Mouse (Mus musculus) cortical plate, adult 2 months (tissue): ENCODE results near the gene Onecut3. TPM values are rescaled to one million over a fixed set of nuclear protein-coding genes. Genes with fewer than 3 reads are reported as not detected.

Experiments
- H3K27ac ChIP-seq: fragments of 200-500 bp; 2 replicates; pipeline ENCODE4 v1.5.1; 2012; ENCODE audit warnings: low read length, control low read depth, inconsistent platforms; ENCODE audit not compliant: insufficient read depth
- H3K4me1 ChIP-seq: fragments of 200-500 bp; 2 replicates; pipeline ENCODE4 v1.6.1; 2011; ENCODE audit warnings: low read length; ENCODE audit not compliant: control insufficient read depth, insufficient read depth
- H3K4me3 ChIP-seq: fragments of 200-500 bp; 2 replicates; pipeline ENCODE4 v1.5.1; 2011; ENCODE audit warnings: mild to moderate bottlenecking, low read length, control low read depth; ENCODE audit not compliant: insufficient read depth
- CTCF ChIP-seq: fragments of 200-500 bp; IDR thresholded peaks from 2 replicates; pipeline ENCODE4 v1.5.1; 2011; ENCODE audit warnings: mild to moderate bottlenecking, control low read depth, low read length; ENCODE audit not compliant: insufficient read depth; ENCODE audit errors: extremely low read depth
- POLR2A ChIP-seq: fragments of 200-500 bp; IDR thresholded peaks from 2 replicates; pipeline ENCODE4 v1.6.1; 2011; ENCODE audit warnings: mild to moderate bottlenecking, low read length, control low read depth; ENCODE audit not compliant: insufficient read depth; ENCODE audit errors: extremely low read depth
- polyA plus RNA-seq: library from polyadenylated mRNA; depleted of rRNA; stranded (reverse); fragments of >200 nt; gene quantifications from 2 replicates; pipeline ENCODE4 v1.2.3, GENCODE M21; 2012

Gene Onecut3
- polyA plus RNA-seq, 1 experiment, result not detected

GRCm38 (mm10) chr10:80502819-80503314 lies 8.2 kb downstream of the Onecut3 start:
- Histone ChIP-seq H3K27ac (no peak overlapping the region), H3K4me1 (no peaks in the 10 kb centered on the region), H3K4me3 (no peak overlapping the region)
- TF ChIP-seq POLR2A (no peak), CTCF (no peak)

GRCm38 (mm10) chr10:80503599-80504220 lies 9.1 kb downstream of the Onecut3 start:
- TF ChIP-seq CTCF, result no peak
- TF ChIP-seq POLR2A, result no peak
- Histone ChIP-seq H3K4me3 (no peak overlapping the region), H3K27ac (no peak overlapping the region), H3K4me1 (no peaks in the 10 kb centered on the region)

- Histone ChIP-seq H3K4me1 (no peaks in the 10 kb centered on the region), H3K4me3 (no peak overlapping the region), H3K27ac (no peak overlapping the region)
- no peak for TF ChIP-seq CTCF
- TF ChIP-seq POLR2A, result no peak
Measured at GRCm38 (mm10) chr10:80504724-80505123, 10.1 kb downstream of the Onecut3 start.

GRCm38 (mm10) chr10:80506222-80506621 lies 11.6 kb downstream of the Onecut3 start:
- Histone ChIP-seq H3K4me3 (no peak overlapping the region), H3K4me1 (no peaks in the 10 kb centered on the region), H3K27ac (no peak overlapping the region)
- TF ChIP-seq POLR2A (no peak), CTCF (peak; percentile 78)

GRCm38 (mm10) chr10:80509412-80510272 lies 15.0 kb downstream of the Onecut3 start:
- Histone ChIP-seq H3K4me1 (no peaks in the 10 kb centered on the region), H3K27ac (no peak overlapping the region), H3K4me3 (no peak overlapping the region)
- TF ChIP-seq POLR2A (no peak), CTCF (peak; percentile 93)

GRCm38 (mm10) chr10:80510273-80510660 lies 15.6 kb downstream of the Onecut3 start:
- no peak for TF ChIP-seq POLR2A
- TF ChIP-seq CTCF, result no peak
- no peak overlapping the region for H3K27ac ChIP-seq
- H3K4me1 ChIP-seq, result no peaks in the 10 kb centered on the region
- no peak overlapping the region for H3K4me3 ChIP-seq

GRCm38 (mm10) chr10:80513739-80514138 lies 19.1 kb downstream of the Onecut3 start:
- H3K27ac ChIP-seq, result no peak overlapping the region
- TF ChIP-seq POLR2A (no peak), CTCF (no peak)
- no peaks in the 10 kb centered on the region for H3K4me1 ChIP-seq
- no peak overlapping the region for H3K4me3 ChIP-seq

GRCm38 (mm10) chr10:80519287-80519686 lies 24.7 kb downstream of the Onecut3 start:
- H3K4me1 ChIP-seq, result no peaks in the 10 kb centered on the region
- TF ChIP-seq POLR2A, result no peak
- no peak for TF ChIP-seq CTCF
- H3K4me3 ChIP-seq, result no peak overlapping the region
- H3K27ac ChIP-seq, result no peak overlapping the region

- no peak overlapping the region for H3K27ac ChIP-seq
- H3K4me3 ChIP-seq, result no peak overlapping the region
- H3K4me1 ChIP-seq, result no peaks in the 10 kb centered on the region
- no peak for TF ChIP-seq POLR2A
- no peak for TF ChIP-seq CTCF
Measured at GRCm38 (mm10) chr10:80523299-80523698, 28.7 kb downstream of the Onecut3 start.
